Mouse (Mus musculus) embryonic facial prominence, embryonic 14.5 days (tissue): ENCODE data around the gene Tnik. TPM values are rescaled to one million over a fixed set of nuclear protein-coding genes. Genes with fewer than 3 reads are reported as not detected.

Source experiments
- ATAC-seq: fragments of 200-750 bp; cut with Nextera tagmentation; 2 replicates; pipeline ENCODE4 v1.8.0; 2017; ENCODE audit warnings: low read depth, moderate number of reproducible peaks, moderate TSS enrichment
- DNase-seq: peaks from one replicate; pipeline ENCODE4 v3.0.0-alpha.2; 2015; ENCODE audit warnings: low spot score
- H3K27ac ChIP-seq: fragments of 300-500 bp; sonication (generic); replicated peaks from 2 replicates; pipeline ENCODE4 v1.5.1; 2014; ENCODE audit warnings: low read depth, mild to moderate bottlenecking, low read length, moderate library complexity
- H3K27me3 ChIP-seq: fragments of 300-500 bp; sonication (generic); replicated peaks from 2 replicates; pipeline ENCODE4 v1.6.1; 2014; ENCODE audit warnings: low read length; ENCODE audit not compliant: control insufficient read depth, insufficient read depth
- H3K36me3 ChIP-seq: fragments of 300-500 bp; sonication (generic); 2 replicates; pipeline ENCODE4 v1.6.1; 2014; ENCODE audit warnings: low read length, mixed read lengths; ENCODE audit not compliant: control insufficient read depth, insufficient read depth
- H3K4me1 ChIP-seq: fragments of 300-500 bp; sonication (generic); 2 replicates; pipeline ENCODE4 v1.6.1; 2014; ENCODE audit warnings: antibody characterized with exemption, low read length; ENCODE audit not compliant: control insufficient read depth, insufficient read depth
- H3K4me2 ChIP-seq: fragments of 300-500 bp; sonication (generic); 2 replicates; pipeline ENCODE4 v1.6.1; 2014; ENCODE audit warnings: low read depth, mild to moderate bottlenecking, low read length, moderate library complexity, mixed read lengths
- H3K4me3 ChIP-seq: fragments of 300-500 bp; sonication (generic); 2 replicates; pipeline ENCODE4 v1.5.1; 2014; ENCODE audit warnings: low read depth, mild to moderate bottlenecking, low read length
- H3K9ac ChIP-seq: fragments of 300-500 bp; sonication (generic); 2 replicates; pipeline ENCODE4 v1.6.1; 2014; ENCODE audit warnings: low read depth, mild to moderate bottlenecking, low read length, moderate library complexity, mixed read lengths
- H3K9me3 ChIP-seq: fragments of 300-500 bp; sonication (generic); 2 replicates; pipeline ENCODE4 v1.6.1; 2016; ENCODE audit warnings: low read length; ENCODE audit not compliant: control insufficient read depth
- WGBS: fragments of 180-500 bp; shearing (Covaris S2); extraction: QIAGEN DNeasy Blood & Tissue Kit; methylation state at CpG from one replicate; pipeline ENCODE4 v1.1.7; 2014; 5-methylcytosine and 5-hydroxymethylcytosine counted together
- polyA plus RNA-seq: library from polyadenylated mRNA; unstranded; fragments of >200 nt; fragmentation: Nextera tagmentation; extraction: Ambion mirVana; gene quantifications from 2 replicates; pipeline ENCODE4 v1.2.1, GENCODE M21; 2014

Gene Tnik
- polyA plus RNA-seq, 1 experiment from 2014 or later: 19.4 TPM

DNA sequence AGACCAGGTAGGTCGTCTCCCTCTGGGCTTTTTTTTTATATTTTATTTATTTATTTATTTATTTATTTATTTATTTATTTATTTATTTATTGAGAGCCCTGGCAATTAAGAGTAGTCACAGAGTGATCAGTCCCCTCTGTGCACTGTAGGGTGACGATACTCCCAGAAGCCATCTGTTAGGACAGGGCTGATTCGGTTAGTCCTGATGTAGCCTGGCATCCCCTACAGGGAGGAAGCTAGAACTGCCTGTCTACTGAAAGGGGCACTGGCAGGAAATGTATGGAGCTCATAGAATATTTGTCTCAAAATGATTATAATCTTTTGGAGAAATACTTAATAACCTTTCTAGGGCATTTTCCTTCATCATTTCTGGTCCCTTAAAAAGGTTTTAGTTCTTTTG, 147.3 kb downstream of the Tnik start:
- Histone ChIP-seq H3K4me1 (peaks cover 8% of the 10 kb centered on the region), H3K27me3 (no peaks in the 10 kb centered on the region), H3K4me3 (no peak overlapping the region), H3K27ac (no peak overlapping the region), H3K36me3 (no peaks in the 10 kb centered on the region), H3K9ac (no peak overlapping the region), H3K4me2 (no peak overlapping the region), H3K9me3 (no peaks in the 10 kb centered on the region)
- WGBS: 77% methylated on average over 3 of the region's 3 CpGs
- ATAC-seq (no peak), DNase-seq (peak; percentile 42)

DNA sequence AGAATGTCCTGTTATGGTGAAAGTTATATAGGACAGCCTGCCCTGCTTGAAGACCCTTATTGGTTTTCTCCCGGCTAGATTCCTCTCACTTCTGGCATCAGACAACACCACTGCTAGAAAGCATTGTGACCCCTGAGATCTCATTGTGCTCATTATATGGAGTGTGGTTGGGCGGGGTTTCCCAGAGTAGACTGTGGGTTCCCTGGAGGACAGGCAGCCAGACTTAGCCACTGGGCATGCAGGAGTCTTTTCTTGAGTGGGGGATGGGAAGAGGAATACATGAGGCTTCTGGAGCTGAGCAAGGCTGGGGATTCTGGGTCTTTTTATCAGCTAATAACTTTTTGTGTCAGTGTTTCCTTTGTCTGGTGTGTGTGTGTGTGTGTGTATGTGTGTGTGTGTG, 153.0 kb downstream of the Tnik start:
- 24% methylated on average over 2 of the region's 2 CpGs for WGBS

DNA sequence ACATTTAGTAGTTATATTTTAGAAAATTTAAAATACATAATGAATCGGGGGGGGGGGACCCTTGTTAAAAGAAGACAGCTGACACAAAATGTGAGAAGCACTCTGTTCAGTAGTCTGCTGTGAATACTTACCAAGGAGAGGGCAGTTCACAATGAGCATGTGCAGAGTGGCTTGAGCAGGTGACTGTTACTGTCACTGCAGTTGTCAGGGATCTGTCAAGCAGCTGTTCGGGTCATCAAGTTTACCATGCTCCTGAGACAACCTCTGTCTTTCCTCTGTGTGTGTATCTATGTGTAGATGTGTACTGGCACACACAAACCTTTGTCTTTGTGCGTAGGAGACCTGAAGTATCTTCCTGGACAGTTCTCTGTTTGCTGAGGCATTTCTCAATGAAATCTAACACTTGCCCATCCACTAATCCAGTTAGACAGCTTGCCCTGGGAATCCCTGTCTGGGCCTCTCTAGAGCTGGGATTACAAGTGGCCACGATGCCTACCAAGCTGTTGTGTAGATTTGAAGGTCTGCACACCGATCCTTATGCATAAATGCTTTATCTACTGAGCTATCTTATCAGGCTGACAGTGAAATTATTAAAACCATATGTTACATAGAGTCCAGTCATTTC, 154.2 kb downstream of the Tnik start:
- H3K9ac ChIP-seq: no peak overlapping the region
- no peaks in the 10 kb centered on the region for H3K4me1 ChIP-seq
- DNase-seq: no peak
- H3K4me2 ChIP-seq: no peak overlapping the region
- peak; percentile 42; the same call in 1 of the 2 replicates for ATAC-seq
- H3K4me3 ChIP-seq: no peak overlapping the region
- H3K36me3 ChIP-seq: no peaks in the 10 kb centered on the region
- no peaks in the 10 kb centered on the region for H3K9me3 ChIP-seq
- 63% methylated on average over 5 of the region's 5 CpGs for WGBS
- no peak overlapping the region for H3K27ac ChIP-seq
- no peaks in the 10 kb centered on the region for H3K27me3 ChIP-seq

More for the DNA sequence above, 153.0 kb downstream of the Tnik start:
- peak; percentile 84 for DNase-seq
- peak; percentile 79 for ATAC-seq
- H3K4me3 ChIP-seq: no peak overlapping the region
- H3K27me3 ChIP-seq: no peaks in the 10 kb centered on the region
- no peaks in the 10 kb centered on the region for H3K9me3 ChIP-seq
- no peak overlapping the region for H3K9ac ChIP-seq
- H3K27ac ChIP-seq: no peak overlapping the region
- H3K36me3 ChIP-seq: no peaks in the 10 kb centered on the region
- no peaks in the 10 kb centered on the region for H3K4me1 ChIP-seq
- no peak overlapping the region for H3K4me2 ChIP-seq

DNA sequence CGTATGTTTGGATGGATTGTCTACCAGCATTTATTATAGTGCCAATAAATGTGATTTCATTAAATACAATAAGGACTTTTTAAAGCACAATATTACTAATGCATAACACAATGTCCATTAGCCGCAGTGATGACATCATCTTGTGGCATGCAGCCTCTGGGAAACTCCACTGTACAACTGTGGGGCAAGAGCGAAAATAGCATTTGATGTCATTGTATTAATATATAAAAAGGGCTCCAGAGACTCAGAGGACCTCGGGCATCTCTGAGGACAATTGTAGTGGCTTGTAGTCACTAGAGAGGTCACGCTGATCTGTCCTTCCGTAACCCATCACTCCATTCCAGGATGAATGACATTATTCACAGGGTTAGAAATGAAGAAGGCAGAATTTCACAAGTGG, 157.2 kb downstream of the Tnik start:
- WGBS: 73% methylated on average over 6 of the region's 6 CpGs
- no peaks in the 10 kb centered on the region for H3K9me3 ChIP-seq
- no peak overlapping the region for H3K4me2 ChIP-seq
- no peak overlapping the region for H3K27ac ChIP-seq
- H3K36me3 ChIP-seq: no peaks in the 10 kb centered on the region
- no peak overlapping the region for H3K4me3 ChIP-seq
- DNase-seq: no peak
- ATAC-seq: no peak
- H3K27me3 ChIP-seq: no peaks in the 10 kb centered on the region
- H3K9ac ChIP-seq: no peak overlapping the region
- no peaks in the 10 kb centered on the region for H3K4me1 ChIP-seq

DNA sequence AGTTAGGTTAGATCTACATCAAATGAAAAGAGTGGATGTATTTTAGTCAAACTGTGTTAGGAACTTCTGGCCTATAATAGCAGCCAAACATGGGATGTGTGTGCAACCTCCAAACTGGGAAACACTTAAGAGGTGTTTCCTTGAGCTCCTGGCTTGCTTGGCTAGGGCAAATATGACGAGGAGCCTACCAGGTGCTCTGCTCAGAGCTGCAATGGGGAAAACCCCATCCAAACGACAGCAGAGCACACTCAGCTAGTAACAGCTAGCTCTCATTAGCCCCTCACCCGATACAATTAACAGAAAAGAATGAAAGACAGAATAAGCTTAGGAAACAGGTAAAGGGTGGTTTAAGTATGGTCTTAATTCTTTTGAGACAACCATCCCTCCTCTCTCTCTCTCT, 157.7 kb downstream of the Tnik start:
- no peak for DNase-seq
- ATAC-seq: no peak
- Histone ChIP-seq H3K9ac (no peak overlapping the region), H3K4me3 (no peak overlapping the region), H3K4me2 (no peak overlapping the region), H3K36me3 (no peaks in the 10 kb centered on the region), H3K27ac (no peak overlapping the region), H3K27me3 (no peaks in the 10 kb centered on the region), H3K4me1 (no peaks in the 10 kb centered on the region), H3K9me3 (no peaks in the 10 kb centered on the region)
- 64% methylated on average over 3 of the region's 3 CpGs for WGBS

DNA sequence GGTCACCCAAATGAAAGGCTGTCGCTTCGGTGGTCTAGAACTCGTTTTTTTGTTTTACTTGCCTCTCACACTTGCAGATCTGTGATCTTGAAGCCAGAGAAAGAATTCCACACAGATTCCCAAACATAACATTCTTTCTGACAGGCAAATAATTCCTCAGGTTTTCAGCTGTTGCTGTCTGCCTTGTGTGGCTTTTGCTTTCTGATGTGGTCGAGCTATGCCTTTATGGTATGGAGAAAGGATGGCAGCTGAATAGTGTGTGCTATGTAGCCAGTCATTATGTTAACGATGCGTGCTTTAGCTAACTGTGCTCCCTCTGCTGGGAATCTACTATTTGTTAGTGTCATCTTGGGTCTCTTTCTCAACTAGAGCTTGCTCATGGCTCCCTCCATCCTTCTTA, 158.8 kb downstream of the Tnik start:
- 0 out of 2 replicates have a peak, but pooled peaks have one; percentile 47 for ATAC-seq

DNA sequence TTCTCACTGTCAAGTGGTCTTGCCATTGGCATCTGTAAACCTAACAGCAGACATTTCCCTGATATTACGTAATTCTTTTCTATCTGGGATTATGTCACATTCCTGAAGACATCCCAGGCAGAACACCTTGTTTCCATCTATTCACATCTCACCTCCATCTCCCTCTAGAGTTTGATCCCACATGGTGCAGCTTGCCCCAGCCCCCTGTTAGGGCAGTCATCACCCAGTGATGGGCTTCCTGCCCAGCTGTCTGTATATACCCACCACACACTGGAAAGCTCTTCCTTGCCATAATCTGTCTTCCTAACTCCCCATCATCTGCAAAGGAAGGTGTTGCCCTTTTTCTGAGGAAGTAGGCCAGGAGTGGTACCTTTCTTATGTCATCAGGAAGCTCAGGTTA, 159.2 kb downstream of the Tnik start:
- H3K9me3 ChIP-seq: no peaks in the 10 kb centered on the region
- no peak overlapping the region for H3K4me2 ChIP-seq
- H3K36me3 ChIP-seq: no peaks in the 10 kb centered on the region
- 82% methylated on average over 1 of the region's 1 CpGs for WGBS
- H3K27ac ChIP-seq: no peak overlapping the region
- H3K9ac ChIP-seq: no peak overlapping the region
- no peak overlapping the region for H3K4me3 ChIP-seq
- no peaks in the 10 kb centered on the region for H3K27me3 ChIP-seq
- H3K4me1 ChIP-seq: no peaks in the 10 kb centered on the region
- no peak for ATAC-seq
- DNase-seq: no peak

More for the DNA sequence above, 158.8 kb downstream of the Tnik start:
- no peak for DNase-seq
- Histone ChIP-seq H3K9me3 (no peaks in the 10 kb centered on the region), H3K27ac (no peak overlapping the region), H3K4me3 (no peak overlapping the region), H3K4me2 (no peak overlapping the region), H3K36me3 (no peaks in the 10 kb centered on the region), H3K27me3 (no peaks in the 10 kb centered on the region), H3K9ac (no peak overlapping the region), H3K4me1 (no peaks in the 10 kb centered on the region)
- WGBS: 60% methylated on average over 6 of the region's 6 CpGs

DNA sequence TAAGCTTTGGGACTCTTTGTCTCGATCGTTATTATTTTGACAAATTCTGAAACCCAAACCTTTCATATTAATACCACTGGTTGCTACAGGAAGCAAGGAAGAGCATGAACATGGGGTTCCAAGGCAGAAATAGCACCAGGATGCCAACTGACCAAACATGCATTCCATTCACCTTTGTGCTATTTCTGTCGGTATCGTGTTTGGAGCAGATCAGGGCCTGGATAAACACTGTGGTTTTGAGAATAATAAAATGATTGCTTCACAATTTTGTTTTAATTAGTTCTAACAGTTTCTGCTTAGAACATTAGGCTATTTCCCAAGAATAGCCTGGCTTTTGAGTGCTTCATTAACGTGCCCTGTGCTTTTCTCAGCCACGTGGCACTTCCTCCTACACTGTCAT, 162.9 kb downstream of the Tnik start:
- Histone ChIP-seq H3K27ac (no peak overlapping the region), H3K4me3 (no peak overlapping the region), H3K9me3 (no peaks in the 10 kb centered on the region), H3K27me3 (no peaks in the 10 kb centered on the region), H3K4me1 (no peaks in the 10 kb centered on the region), H3K36me3 (no peaks in the 10 kb centered on the region), H3K4me2 (no peak overlapping the region), H3K9ac (no peak overlapping the region)
- no peak for ATAC-seq
- no peak for DNase-seq
- WGBS: 71% methylated on average over 6 of the region's 6 CpGs

DNA sequence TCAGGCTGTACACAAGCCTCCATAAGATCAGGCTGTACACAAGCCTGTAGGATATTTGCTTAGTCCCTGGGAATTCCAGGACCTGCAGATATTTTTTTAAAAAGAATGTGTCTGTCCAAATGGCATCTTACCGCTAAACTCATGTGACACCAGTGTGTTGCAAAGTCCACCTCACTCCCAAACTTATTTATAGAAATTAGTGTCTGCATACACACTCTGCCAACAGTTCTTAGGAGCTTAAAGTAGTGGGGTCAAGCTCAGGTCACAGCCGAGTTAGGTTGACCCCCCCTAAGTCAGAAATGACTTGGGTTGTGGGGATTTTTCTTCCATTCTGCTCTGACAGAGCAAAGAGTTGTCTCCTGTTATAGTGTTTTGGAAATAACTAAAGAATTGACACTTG, 168.4 kb downstream of the Tnik start:
- Histone ChIP-seq H3K27me3 (no peaks in the 10 kb centered on the region), H3K4me1 (no peaks in the 10 kb centered on the region), H3K4me2 (no peak overlapping the region), H3K27ac (no peak overlapping the region), H3K4me3 (no peak overlapping the region), H3K36me3 (no peaks in the 10 kb centered on the region), H3K9me3 (no peaks in the 10 kb centered on the region), H3K9ac (no peak overlapping the region)
- WGBS: 66% methylated on average over 2 of the region's 2 CpGs
- ATAC-seq (no peak), DNase-seq (no peak)
